Mouse (Mus musculus): ENCODE measurements around the gene Pacsin1. TPM values are rescaled to one million over a fixed set of nuclear protein-coding genes. Genes with fewer than 3 reads are reported as not detected.
A peak's percentile ranks its signal among the peaks of the same experiment; 100 is the strongest.

Pacsin1 gene
- polyA plus RNA-seq, 1 experiment from 2014 or later = 53.6 TPM

GRCm38 (mm10) chr17:27643101-27643500, 12.2 kb upstream of the Pacsin1 start:
- ATAC-seq (ENCODE audit: low read depth) = peak; percentile 45; the same call in 1 of the 2 replicates

GRCm38 (mm10) chr17:27643756-27644155, 11.6 kb upstream of the Pacsin1 start:
- H3K4me2 ChIP-seq (ENCODE audit: low read depth, low read length) = no peak overlapping the region
- H3K27ac ChIP-seq (ENCODE audit: low read depth, low read length) = no peak overlapping the region; the same call in 1 of the 2 replicates
- no peak for ATAC-seq (ENCODE audit: low read depth)
- H3K9me3 ChIP-seq (ENCODE audit: control insufficient read depth, low read length) = no peaks in the 10 kb centered on the region
- no peaks in the 10 kb centered on the region for H3K36me3 ChIP-seq (ENCODE audit: control insufficient read depth, insufficient read depth, low read length)
- WGBS = 84% methylated on average over 9 of the region's 9 CpGs
- peaks cover 10% of the 10 kb centered on the region; the same call in 1 of the 2 replicates for H3K4me1 ChIP-seq (ENCODE audit: control insufficient read depth, insufficient read depth, low read length)
- no peak overlapping the region for H3K4me3 ChIP-seq (ENCODE audit: low read depth, low read length)
- H3K9ac ChIP-seq (replicated peaks; ENCODE audit: low read depth, low read length) = no peak overlapping the region
- H3K27me3 ChIP-seq (ENCODE audit: control insufficient read depth, insufficient read depth, low read length) = no peaks in the 10 kb centered on the region

More at GRCm38 (mm10) chr17:27643101-27643500, 12.2 kb upstream of the Pacsin1 start:
- WGBS = 21% methylated on average over 6 of the region's 6 CpGs
- no peak overlapping the region for H3K4me3 ChIP-seq (ENCODE audit: low read depth, low read length)
- peak overlapping the region; percentile 82 for H3K27ac ChIP-seq (ENCODE audit: low read depth, low read length)
- peak overlapping the region; percentile 32; the same call in 1 of the 2 replicates for H3K4me2 ChIP-seq (ENCODE audit: low read depth, low read length)
- no peaks in the 10 kb centered on the region for H3K36me3 ChIP-seq (ENCODE audit: control insufficient read depth, insufficient read depth, low read length)
- H3K27me3 ChIP-seq (ENCODE audit: control insufficient read depth, insufficient read depth, low read length) = no peaks in the 10 kb centered on the region
- H3K4me1 ChIP-seq (ENCODE audit: control insufficient read depth, insufficient read depth, low read length) = peaks cover 10% of the 10 kb centered on the region; the same call in 1 of the 2 replicates
- H3K9ac ChIP-seq (replicated peaks; ENCODE audit: low read depth, low read length) = no peak overlapping the region
- H3K9me3 ChIP-seq (ENCODE audit: control insufficient read depth, low read length) = no peaks in the 10 kb centered on the region

GRCm38 (mm10) chr17:27644572-27644971, 10.7 kb upstream of the Pacsin1 start:
- Histone ChIP-seq H3K27ac (ENCODE audit: low read depth, low read length) (no peak overlapping the region), H3K9me3 (ENCODE audit: control insufficient read depth, low read length) (no peaks in the 10 kb centered on the region), H3K4me1 (ENCODE audit: control insufficient read depth, insufficient read depth, low read length) (peaks cover 10% of the 10 kb centered on the region; the same call in 1 of the 2 replicates), H3K9ac (replicated peaks; ENCODE audit: low read depth, low read length) (no peak overlapping the region), H3K27me3 (ENCODE audit: control insufficient read depth, insufficient read depth, low read length) (no peaks in the 10 kb centered on the region), H3K4me2 (ENCODE audit: low read depth, low read length) (no peak overlapping the region), H3K36me3 (ENCODE audit: control insufficient read depth, insufficient read depth, low read length) (no peaks in the 10 kb centered on the region), H3K4me3 (ENCODE audit: low read depth, low read length) (no peak overlapping the region)
- ATAC-seq (ENCODE audit: low read depth) = no peak
- WGBS = 51% methylated on average over 2 of the region's 2 CpGs

GRCm38 (mm10) chr17:27645807-27646206, 9.5 kb upstream of the Pacsin1 start:
- WGBS = 37% methylated on average over 7 of the region's 7 CpGs
- ATAC-seq (ENCODE audit: low read depth) = no peak
- Histone ChIP-seq H3K4me3 (ENCODE audit: low read depth, low read length) (no peak overlapping the region), H3K27me3 (ENCODE audit: control insufficient read depth, insufficient read depth, low read length) (no peaks in the 10 kb centered on the region), H3K4me1 (ENCODE audit: control insufficient read depth, insufficient read depth, low read length) (peaks cover 10% of the 10 kb centered on the region; the same call in 1 of the 2 replicates), H3K27ac (ENCODE audit: low read depth, low read length) (no peak overlapping the region), H3K4me2 (ENCODE audit: low read depth, low read length) (no peak overlapping the region), H3K36me3 (ENCODE audit: control insufficient read depth, insufficient read depth, low read length) (no peaks in the 10 kb centered on the region), H3K9me3 (ENCODE audit: control insufficient read depth, low read length) (no peaks in the 10 kb centered on the region), H3K9ac (replicated peaks; ENCODE audit: low read depth, low read length) (no peak overlapping the region)

- Histone ChIP-seq H3K4me1 (ENCODE audit: control insufficient read depth, insufficient read depth, low read length) (no peaks in the 10 kb centered on the region), H3K4me3 (ENCODE audit: low read depth, low read length) (no peak overlapping the region), H3K27me3 (ENCODE audit: control insufficient read depth, insufficient read depth, low read length) (no peaks in the 10 kb centered on the region), H3K27ac (ENCODE audit: low read depth, low read length) (no peak overlapping the region), H3K4me2 (ENCODE audit: low read depth, low read length) (no peak overlapping the region), H3K9ac (replicated peaks; ENCODE audit: low read depth, low read length) (no peak overlapping the region), H3K36me3 (ENCODE audit: control insufficient read depth, insufficient read depth, low read length) (no peaks in the 10 kb centered on the region), H3K9me3 (ENCODE audit: control insufficient read depth, low read length) (no peaks in the 10 kb centered on the region)
- no peak for ATAC-seq (ENCODE audit: low read depth)
- 14% methylated on average over 12 of the region's 12 CpGs for WGBS
Measured at GRCm38 (mm10) chr17:27650160-27650559, 5.1 kb upstream of the Pacsin1 start.

- no peak overlapping the region for H3K4me2 ChIP-seq (ENCODE audit: low read depth, low read length)
- H3K4me3 ChIP-seq (ENCODE audit: low read depth, low read length) = no peak overlapping the region
- no peak for ATAC-seq (ENCODE audit: low read depth)
- no peaks in the 10 kb centered on the region for H3K9me3 ChIP-seq (ENCODE audit: control insufficient read depth, low read length)
- H3K27me3 ChIP-seq (ENCODE audit: control insufficient read depth, insufficient read depth, low read length) = no peaks in the 10 kb centered on the region
- WGBS = 79% methylated on average over 13 of the region's 13 CpGs
- no peaks in the 10 kb centered on the region for H3K4me1 ChIP-seq (ENCODE audit: control insufficient read depth, insufficient read depth, low read length)
- no peak overlapping the region for H3K9ac ChIP-seq (replicated peaks; ENCODE audit: low read depth, low read length)
- no peak overlapping the region for H3K27ac ChIP-seq (ENCODE audit: low read depth, low read length)
- H3K36me3 ChIP-seq (ENCODE audit: control insufficient read depth, insufficient read depth, low read length) = no peaks in the 10 kb centered on the region
Measured at GRCm38 (mm10) chr17:27650586-27650985, 4.7 kb upstream of the Pacsin1 start.

- ATAC-seq (ENCODE audit: low read depth) = no peak
- Histone ChIP-seq H3K9me3 (ENCODE audit: control insufficient read depth, low read length) (no peaks in the 10 kb centered on the region), H3K27ac (ENCODE audit: low read depth, low read length) (no peak overlapping the region), H3K9ac (replicated peaks; ENCODE audit: low read depth, low read length) (no peak overlapping the region), H3K27me3 (ENCODE audit: control insufficient read depth, insufficient read depth, low read length) (no peaks in the 10 kb centered on the region), H3K4me3 (ENCODE audit: low read depth, low read length) (no peak overlapping the region), H3K4me1 (ENCODE audit: control insufficient read depth, insufficient read depth, low read length) (peaks cover 7% of the 10 kb centered on the region; the same call in 1 of the 2 replicates), H3K4me2 (ENCODE audit: low read depth, low read length) (no peak overlapping the region), H3K36me3 (ENCODE audit: control insufficient read depth, insufficient read depth, low read length) (no peaks in the 10 kb centered on the region)
- 85% methylated on average over 23 of the region's 23 CpGs for WGBS
Measured at GRCm38 (mm10) chr17:27652046-27652790, 3.1 kb upstream of the Pacsin1 start.

- H3K4me1 ChIP-seq (ENCODE audit: control insufficient read depth, insufficient read depth, low read length) = peaks cover 7% of the 10 kb centered on the region; the same call in 1 of the 2 replicates
- H3K9ac ChIP-seq (replicated peaks; ENCODE audit: low read depth, low read length) = no peak overlapping the region
- H3K4me2 ChIP-seq (ENCODE audit: low read depth, low read length) = no peak overlapping the region
- no peaks in the 10 kb centered on the region for H3K36me3 ChIP-seq (ENCODE audit: control insufficient read depth, insufficient read depth, low read length)
- ATAC-seq (ENCODE audit: low read depth) = no peak
- H3K27ac ChIP-seq (ENCODE audit: low read depth, low read length) = no peak overlapping the region
- no peak overlapping the region for H3K4me3 ChIP-seq (ENCODE audit: low read depth, low read length)
- no peaks in the 10 kb centered on the region for H3K27me3 ChIP-seq (ENCODE audit: control insufficient read depth, insufficient read depth, low read length)
- 51% methylated on average over 10 of the region's 10 CpGs for WGBS
- no peaks in the 10 kb centered on the region for H3K9me3 ChIP-seq (ENCODE audit: control insufficient read depth, low read length)
Measured at GRCm38 (mm10) chr17:27653253-27653959, 1.9 kb upstream of the Pacsin1 start.

- peaks cover 7% of the 10 kb centered on the region; the same call in 1 of the 2 replicates for H3K4me1 ChIP-seq (ENCODE audit: control insufficient read depth, insufficient read depth, low read length)
- ATAC-seq (ENCODE audit: low read depth) = peak; percentile 32; the same call in 1 of the 2 replicates
- H3K27ac ChIP-seq (ENCODE audit: low read depth, low read length) = peak overlapping the region; percentile 70; the same call in 1 of the 2 replicates
- peak overlapping the region; percentile 71 for H3K9ac ChIP-seq (replicated peaks; ENCODE audit: low read depth, low read length)
- peak overlapping the region; percentile 66 for H3K4me3 ChIP-seq (ENCODE audit: low read depth, low read length)
- H3K9me3 ChIP-seq (ENCODE audit: control insufficient read depth, low read length) = no peaks in the 10 kb centered on the region
- no peaks in the 10 kb centered on the region for H3K27me3 ChIP-seq (ENCODE audit: control insufficient read depth, insufficient read depth, low read length)
- peak overlapping the region; percentile 68 for H3K4me2 ChIP-seq (ENCODE audit: low read depth, low read length)
- H3K36me3 ChIP-seq (ENCODE audit: control insufficient read depth, insufficient read depth, low read length) = no peaks in the 10 kb centered on the region
- WGBS = 4% methylated on average over 14 of the region's 14 CpGs
Measured at GRCm38 (mm10) chr17:27656011-27656399, 696 bp downstream of the Pacsin1 start.

Data from neural tube, embryonic 14.5 days (tissue).